In genomic region chr6:6362678-6363354, GRCm38 (mm10) we compare ENCODE assay signal across 14 mouse cellular contexts.
"Had no signal": no experiment of that assay in that cellular context is flagged by ENCODE, and none has a peak within 500 bp of the region (broad histone marks: within the 10 kb centered on the region; RNA-seq: fewer than 3 reads in every experiment).

No protein-coding gene starts in this region.

- H3K9ac ChIP-seq: intestine, embryonic 15.5 days; kidney, embryonic 15.5 days; liver, embryonic 13.5 days; midbrain, embryonic 12.5 days had no signal

- H3K27me3 ChIP-seq: intestine, embryonic 15.5 days; kidney, embryonic 15.5 days; liver, embryonic 13.5 days; megakaryocyte, embryonic 14.5 days; midbrain, embryonic 12.5 days had no signal

- H3K4me3 ChIP-seq: intestine, embryonic 15.5 days; kidney, embryonic 15.5 days; left cerebral cortex, adult 2 months; liver, embryonic 13.5 days; megakaryocyte, embryonic 14.5 days; midbrain, embryonic 12.5 days had no signal

- H3K36me3 ChIP-seq: intestine, embryonic 15.5 days; kidney, embryonic 15.5 days; liver, embryonic 13.5 days; midbrain, embryonic 12.5 days had no signal

- ATAC-seq: intestine, embryonic 15.5 days had no signal

- H3K27ac ChIP-seq: intestine, embryonic 15.5 days; kidney, embryonic 15.5 days; left cerebral cortex, adult 2 months; liver, embryonic 13.5 days; midbrain, embryonic 12.5 days had no signal

- H3K9me3 ChIP-seq: intestine, embryonic 15.5 days; kidney, embryonic 15.5 days; liver, embryonic 13.5 days; megakaryocyte, embryonic 14.5 days; midbrain, embryonic 12.5 days had no signal

- H3K4me1 ChIP-seq: intestine, embryonic 15.5 days; kidney, embryonic 15.5 days; liver, embryonic 13.5 days; megakaryocyte, embryonic 14.5 days; midbrain, embryonic 12.5 days had no signal

- DNase-seq: kidney, adult 11 months; kidney, adult 8-10 months; kidney, postnatal 10 days; kidney, postnatal 36 days; layer of hippocampus, postnatal 36 days; liver, embryonic 13.5 days; lung, postnatal 10 days; thymus, adult 18-20 months; thymus, postnatal 36 days had no signal

- H3K4me2 ChIP-seq: intestine, embryonic 15.5 days; kidney, embryonic 15.5 days; liver, embryonic 13.5 days; midbrain, embryonic 12.5 days had no signal
